Mouse (Mus musculus) lung, adult 18-20 months (tissue): ENCODE data around the gene Plxnb2.

ENCODE experiments used
- DNase-seq, 2 experiments: peaks; one replicate each; pipeline ENCODE4 v3.0.0; 2022; ENCODE audit warnings: mixed read lengths in 2 of 2

The Plxnb2 gene

DNA sequence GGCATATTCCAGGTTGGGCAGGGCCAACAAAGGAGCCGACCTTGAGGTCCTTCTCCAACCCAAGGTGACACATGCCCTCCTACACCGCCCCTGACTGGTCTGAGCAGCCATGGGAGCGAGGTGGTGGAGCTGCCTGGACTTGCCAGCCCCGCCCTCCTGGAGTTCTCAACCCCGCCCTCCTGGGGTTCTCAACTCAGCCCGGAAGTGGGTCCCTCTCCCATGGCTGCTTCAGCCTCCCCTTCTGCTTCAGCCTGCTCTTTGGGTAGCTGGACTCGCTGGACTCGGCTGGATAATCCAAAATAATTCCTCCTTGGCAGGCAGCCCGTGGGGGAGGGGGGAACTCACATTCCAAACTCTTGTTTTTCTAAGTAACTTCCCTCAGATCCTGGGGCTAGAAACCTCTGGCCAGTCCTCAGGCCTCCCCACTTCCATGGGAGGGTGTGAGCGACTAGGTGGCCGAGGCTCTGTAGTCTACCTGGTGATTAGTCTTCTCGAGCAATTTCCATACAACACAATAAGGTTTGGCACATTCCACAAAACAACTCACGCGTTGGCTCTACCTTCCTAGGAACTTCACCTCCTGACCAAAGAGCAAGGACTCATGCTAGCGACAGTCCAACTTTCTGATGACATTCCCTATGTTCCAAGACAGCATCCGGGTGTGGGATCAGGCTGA is 1.5 kb downstream of the Plxnb2 start:
- peak; percentile 89 to 93 for DNase-seq

DNA sequence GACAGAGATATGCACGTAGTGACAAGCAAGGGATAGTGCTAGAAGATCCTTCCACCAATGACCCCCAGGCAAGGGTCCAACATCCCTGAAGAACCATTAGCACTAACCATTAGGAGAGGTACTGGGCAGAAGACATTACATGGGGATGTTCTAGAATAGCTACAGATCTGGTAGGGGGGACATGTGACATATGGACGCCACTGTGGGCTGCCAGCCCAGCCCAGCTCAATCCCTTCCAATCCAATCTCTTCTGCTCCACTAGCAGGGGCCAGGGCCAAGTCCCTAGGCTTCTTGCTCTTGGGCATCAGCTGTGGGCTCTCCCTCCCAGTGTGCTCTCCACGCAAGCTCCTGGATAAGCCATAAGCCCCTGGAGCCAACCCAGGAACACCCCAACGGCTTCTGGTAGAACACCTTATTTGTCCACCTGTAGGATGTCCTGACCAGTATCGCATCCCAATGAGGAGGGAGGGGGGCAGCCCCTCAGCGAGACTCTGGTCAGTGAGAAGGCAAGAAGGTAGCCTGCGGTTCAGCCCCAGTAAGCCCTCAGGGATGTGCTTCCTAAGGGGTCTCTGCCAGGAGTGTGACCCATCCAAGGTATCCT is 2.2 kb downstream of the Plxnb2 start:
- no peak for DNase-seq

DNA sequence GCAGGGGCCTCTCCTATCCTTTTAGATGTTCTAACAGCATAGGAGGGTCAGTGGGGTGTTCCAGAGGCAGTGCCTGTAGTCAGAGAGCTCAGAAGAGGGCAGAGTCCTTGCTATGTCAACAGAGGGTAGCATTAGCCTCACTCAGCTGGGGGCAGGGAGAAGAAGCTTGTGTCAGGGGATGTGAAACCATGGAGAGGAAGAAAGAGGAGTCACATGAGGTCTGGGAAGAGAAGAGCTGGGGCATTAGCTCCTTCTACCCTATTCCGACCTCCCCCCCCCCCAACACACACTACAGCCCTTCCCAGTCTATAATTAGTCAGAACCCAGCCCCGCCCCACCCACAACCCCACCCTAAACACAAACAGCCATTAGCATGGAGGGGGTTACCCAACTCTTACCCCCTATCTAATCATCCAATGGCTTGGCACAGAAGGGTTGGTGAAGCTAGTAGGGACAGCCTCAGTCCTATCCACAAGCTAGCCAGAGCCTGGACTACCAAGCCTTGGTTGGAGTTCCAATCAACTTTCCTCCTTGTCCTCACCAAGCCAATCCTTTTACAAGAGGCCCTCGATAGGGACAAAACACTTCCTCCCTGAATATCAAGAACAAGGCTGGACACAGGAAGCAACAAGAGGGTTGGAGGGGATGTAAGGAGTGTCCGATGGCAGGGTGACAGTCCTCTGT is 2.9 kb downstream of the Plxnb2 start:
- peak in 1 of 2 experiments; percentile 45 for DNase-seq

DNA sequence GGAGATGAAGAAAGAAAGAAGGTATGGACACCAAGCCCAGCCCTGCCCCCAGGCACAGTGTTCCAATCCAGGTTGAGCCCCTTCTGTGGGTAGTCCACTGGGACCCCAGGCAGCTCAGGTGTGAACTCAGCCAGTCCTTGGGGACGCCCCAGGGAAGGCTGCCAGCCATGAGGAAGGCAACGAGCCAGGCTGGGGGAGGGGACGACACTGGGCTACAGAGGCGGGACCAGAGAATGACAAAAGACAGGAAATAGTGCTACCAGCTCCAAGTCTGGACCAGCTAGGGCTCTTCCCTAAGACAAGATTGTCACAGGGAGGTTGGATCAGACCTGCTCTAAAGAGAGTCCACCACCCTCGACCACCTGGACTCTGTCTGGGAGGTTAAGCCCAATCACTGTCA is 3.5 kb downstream of the Plxnb2 start:
- DNase-seq, result peak; percentile 93 to 95

DNA sequence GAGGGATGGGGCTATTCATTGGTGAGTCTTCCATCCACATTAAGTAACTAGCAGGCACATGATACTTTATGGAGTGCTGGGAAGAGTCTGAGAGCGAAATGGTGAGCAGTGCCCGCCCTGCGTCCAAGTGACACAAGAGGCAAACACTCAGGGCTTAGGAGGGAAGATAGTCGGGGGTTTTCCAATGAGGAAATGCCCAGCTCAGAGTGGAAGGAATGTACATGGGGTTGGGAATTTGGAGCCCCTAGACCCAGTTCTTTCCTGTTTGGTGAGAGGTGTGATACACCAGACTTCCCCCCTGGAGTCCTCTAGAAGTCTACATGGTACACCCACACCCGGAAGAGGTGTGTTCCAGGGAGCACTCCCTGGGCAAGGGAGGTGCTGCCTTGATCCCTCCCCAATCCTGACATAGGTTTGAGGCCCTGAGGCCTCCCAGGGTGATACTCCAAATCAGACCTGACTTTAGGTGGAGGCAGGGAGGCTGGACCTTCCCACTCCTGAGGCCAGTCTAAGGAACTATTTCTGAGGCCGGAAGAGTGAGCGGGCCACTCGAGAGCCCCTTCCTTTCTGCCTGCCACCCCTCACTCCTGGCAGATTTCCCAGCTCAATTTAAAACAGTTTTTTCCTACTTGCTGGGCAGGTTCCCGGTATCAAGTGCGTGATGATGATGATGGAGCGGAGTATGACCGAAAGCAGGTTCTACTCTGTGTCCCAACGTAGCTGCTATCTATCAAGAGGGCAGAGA is 5.0 kb downstream of the Plxnb2 start:
- peak in 1 of 2 experiments; percentile 38 for DNase-seq

DNA sequence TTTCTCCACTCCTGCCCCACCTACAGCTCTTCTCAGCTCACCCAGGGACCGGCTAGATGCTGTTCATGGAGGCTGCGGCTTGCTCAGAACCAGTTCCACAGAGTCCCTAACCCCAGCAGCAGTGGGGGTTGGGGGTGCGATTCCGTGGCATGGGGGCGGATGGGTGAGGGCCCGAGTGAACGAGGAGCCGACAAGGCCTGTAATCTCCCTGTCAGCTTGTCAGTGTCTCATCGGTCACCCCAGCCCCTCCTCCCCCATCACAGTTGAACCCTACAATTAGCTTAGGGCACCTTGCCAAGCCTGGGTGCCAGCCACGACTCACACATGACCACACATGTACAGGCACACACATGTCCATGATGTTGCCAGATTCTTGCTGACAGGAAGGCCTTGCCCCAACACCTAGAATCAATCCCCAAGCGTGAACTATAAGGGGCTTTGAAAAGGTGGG is 5.7 kb downstream of the Plxnb2 start:
- DNase-seq, result no peak

DNA sequence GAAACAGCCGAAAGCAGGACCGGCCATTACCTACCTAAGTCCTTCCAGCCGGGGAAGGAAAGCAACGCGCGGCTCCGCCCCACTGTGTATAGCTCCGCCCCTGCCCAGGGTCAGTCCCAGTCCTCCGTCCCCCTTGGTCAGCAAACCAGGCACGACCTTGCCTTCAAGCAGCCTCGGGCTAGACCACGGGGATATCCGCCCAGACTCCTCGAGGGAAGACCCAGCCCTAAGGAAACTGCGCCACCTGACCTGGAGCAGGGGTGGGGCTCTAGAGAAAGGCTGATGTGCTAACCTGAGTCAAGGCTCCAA is 6.7 kb downstream of the Plxnb2 start:
- peak; percentile 84 to 89 for DNase-seq

DNA sequence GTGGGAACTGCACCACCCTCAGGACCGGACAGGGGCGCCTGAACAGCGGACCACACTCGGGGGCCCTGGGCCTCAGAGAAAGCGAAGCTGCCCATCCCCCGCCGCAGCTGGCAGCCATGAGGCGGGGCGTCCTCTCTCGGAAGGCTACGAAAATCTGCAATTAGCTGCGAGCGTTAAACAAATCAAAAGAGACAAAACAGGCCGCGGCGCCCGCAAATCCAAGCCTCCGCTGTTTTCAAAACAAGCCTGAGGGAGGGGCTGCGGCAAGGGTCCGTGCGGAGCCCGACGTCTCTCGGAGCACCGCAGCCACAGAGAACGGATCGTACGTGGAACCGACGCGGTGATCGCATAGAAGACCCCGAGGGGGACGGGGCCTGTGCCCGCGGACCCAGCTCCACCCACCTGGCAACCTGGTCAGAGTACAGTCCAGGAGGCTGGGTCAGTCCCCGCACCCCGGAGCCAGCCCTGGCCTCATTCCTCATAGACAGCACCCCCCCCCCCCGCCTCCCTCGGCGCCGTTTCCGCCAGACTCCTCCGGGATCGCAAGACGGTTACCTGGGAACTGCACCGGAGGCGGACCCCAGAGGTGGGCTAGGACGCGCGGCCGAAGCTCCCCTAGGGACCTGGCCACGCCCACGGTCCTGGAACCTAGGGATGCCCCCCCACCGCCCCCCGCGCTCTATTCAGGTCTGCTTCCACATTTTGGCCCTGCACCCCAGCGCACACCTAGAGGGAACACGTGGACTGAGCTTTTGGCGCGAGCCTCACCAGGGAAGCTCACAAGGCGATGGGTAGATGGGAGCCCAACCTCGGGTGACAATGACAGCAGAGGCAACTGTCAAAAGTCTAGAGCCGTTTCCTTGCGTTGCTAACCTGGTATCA is 7.3 kb downstream of the Plxnb2 start:
- DNase-seq, result peak; percentile 45 to 52

DNA sequence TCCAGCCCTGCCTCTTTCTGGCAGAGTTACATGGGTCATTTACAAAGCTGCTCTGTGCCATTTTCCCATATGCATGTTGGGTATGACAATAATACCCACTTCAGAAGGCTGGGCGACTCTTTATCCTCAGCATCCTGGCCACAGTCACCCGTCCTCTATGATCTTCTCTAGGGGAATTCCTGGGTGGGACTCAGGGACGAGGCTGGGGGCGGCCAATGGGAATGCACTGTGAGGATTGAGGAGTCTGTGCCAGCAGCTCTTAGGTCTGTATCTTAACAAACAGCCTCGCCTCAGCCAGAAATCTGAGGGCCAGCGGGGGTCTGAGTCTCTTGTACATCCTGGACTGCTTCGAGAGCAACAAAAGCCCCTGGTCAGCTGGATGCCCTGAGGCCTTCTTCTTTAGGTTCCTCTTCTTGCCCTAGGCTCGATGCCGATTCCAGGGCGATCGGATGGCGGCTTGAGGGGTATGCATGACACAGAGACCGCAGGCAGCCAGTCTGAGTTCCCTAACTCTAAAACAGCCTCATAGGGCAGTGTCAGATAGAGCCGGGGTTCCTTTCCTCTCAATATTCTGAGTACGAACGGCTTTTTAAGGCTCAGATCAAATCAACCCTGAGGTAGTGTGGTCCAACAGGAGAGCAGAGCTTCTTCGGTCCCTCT is 8.2 kb downstream of the Plxnb2 start:
- no peak for DNase-seq

DNA sequence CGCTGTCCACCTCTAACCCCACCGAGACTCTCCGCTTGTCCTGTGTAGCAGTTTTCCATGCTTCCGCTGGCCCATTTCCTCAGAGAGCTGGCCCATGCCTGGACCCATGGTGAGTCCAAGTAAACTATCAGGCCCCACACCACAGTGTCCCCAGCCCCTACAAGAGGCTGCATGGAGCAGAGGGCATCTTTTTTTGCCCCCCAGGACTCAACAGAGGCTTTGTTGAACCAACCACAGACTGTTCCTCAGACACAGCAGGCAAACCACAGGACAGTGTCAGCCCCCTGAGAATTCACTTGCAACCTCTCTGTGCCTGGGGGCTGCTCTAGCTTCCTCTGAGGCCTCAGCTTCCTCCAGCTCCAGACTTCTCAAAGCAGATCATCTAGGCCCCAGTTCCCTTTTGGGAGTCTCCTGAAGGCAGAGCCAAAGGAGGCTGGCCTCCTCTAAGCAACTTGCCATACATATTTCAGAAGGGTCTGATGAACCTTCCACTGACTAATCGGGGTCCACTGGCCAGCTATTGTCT is 9.0 kb downstream of the Plxnb2 start:
- DNase-seq, result no peak

DNA sequence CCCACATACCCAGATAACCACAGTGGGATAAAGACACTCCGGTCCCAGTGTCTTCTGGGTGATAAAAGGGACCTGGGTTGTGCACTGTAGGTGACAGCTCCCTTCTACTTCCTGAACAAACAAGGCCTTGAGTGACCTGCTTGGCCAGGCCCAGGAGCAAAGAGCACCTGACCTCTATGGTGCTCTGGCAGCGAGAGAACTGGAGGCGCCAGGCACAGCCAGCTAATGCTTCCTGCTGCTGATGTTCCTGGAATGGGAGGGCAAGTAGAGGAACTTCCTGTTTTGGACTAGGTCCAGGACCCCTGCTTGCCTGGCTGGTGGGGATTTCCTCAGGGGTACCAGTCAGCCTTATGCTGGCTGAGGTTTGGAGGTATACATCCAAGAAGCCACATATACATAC is 10.5 kb downstream of the Plxnb2 start:
- DNase-seq, result peak; percentile 73 to 85

DNA sequence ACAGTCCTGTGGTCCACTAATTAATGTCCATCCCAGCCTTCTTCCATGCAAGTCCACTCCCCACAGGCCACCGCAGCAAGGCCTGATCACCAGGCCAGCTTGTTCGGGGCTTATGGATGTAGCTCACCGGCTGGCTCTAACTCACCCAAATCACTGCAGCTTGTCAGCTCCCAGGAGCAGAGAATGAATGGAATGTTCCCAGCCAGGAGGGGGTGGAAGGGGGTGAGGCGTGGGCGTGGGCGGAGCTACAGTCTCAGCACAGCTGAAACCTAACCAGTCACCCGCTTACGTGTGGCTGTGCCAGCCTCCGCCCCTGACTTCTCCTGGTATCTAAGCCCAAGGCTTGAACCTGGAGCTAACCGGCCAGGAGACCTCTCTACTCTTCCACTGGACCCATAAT is 11.2 kb downstream of the Plxnb2 start:
- peak; percentile 94 to 95 for DNase-seq

DNA sequence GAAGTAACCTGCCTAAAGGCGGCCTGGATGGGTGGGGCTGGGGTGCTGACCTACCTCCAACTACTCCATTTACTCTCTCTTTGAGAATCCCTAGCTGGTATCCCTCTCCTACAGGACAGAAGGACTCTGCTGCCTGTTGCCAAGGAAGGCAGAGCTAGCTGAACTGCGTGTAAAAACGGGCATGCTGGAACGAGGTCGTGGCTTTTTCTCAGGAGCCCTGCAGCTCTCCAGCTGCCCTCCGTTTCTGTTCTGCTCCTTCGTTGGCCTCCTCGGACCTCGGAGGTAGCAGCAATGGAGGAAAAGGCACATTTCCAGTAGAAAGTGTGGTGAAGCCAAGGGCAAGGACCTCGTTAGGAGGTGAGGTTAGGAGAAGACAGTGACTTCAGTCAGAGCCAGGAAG is 11.7 kb downstream of the Plxnb2 start:
- DNase-seq, result no peak

DNA sequence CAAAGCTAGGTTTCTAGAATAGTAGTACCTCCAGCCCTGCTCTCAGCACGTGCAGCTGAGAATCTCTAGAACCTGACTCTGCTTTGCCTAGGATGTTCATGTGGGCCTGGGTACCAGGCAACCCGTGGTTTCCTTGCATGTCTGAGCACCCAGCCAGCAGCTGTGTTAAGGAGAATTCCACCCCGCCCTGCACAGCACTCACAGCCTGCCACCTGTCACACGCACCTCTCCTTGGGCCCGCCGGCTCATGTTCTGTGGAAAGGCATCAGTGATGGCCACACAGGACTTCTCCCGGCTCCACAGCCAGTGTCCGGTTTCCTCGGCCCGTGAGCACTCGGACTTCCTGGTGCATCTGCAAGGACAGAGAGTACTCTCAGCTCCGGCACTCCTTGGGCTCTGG is 15.1 kb downstream of the Plxnb2 start:
- no peak for DNase-seq

DNA sequence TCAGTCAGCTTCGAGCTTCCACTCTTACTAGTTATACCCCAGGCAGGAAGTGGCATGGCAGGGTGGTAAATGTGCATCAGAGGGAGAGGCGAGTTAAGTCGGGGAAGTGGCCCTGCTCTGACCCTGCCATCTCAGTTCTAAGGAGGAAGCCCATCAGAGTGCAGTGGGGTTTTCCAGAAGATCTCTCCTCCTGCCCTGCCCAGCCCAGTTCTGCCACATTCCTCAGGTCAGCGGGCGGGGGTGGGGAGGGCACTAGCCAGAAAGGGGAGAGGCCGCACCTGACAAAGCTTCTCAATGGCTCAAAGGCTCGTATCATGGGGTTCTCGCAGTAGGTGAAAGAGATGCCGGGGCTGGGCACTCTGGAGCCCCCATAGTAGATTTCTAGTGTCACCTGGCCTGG is 19.2 kb downstream of the Plxnb2 start:
- DNase-seq, result peak; percentile 80 to 87

DNA sequence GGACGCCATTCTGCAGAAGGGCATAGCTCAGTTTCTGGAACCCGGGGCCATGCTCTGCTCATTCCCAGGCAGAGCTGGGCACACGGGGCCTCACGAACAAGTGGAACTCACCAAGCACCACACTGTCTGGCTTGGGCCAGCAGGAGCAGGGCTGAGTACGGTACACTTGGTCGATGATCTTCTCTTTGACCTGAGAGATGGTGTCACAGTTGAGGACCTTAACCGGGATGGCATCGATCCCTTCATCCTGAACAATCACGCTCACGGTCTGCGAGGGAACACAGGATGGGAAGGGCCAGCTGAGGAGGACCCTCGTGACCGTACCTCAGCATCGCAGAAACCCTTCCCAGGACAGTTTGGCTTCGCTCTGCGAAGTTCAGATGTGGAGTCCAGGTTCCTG is 22.1 kb downstream of the Plxnb2 start:
- no peak for DNase-seq

DNA sequence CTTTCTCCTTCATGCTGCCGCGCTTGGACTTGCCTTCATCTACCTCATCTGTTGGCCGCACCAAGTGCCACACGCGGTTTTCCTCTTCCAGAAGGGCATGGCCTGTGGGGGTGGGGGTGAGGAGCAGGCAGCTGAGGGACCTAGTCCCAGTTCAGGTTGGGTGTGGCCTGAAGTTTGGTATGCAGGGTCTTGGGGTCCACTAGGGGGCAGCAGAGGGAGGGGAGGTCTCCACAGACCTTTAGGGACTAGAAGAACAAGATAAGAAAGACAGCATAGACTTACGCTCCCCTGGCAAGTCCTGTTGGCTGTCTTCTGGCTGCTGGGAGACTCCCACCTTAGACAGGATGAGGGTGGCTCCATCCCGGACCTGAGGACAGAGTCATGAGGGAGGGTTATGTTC is 22.6 kb downstream of the Plxnb2 start:
- peak; percentile 72 to 78 for DNase-seq

DNA sequence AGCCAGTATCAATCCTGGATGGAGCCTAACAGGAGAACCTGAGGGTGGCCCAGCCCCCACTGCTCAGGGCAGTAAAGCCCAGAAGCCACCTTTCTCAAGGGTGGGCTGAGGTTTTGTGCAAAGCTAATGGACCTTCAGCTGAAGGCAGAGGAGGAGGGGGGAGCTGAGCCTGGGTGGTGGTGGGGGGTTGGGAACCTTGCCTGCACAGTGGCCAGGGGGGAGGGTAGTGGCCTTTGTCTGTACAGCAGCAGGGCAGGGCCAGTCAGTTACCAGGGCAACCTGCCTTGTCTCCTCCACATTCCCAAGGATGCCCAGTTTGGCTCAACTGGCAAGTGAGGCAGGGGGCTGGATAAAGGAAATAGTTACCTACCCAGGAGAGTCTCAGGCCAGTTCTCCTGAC is 28.3 kb downstream of the Plxnb2 start:
- DNase-seq, result no peak

DNA sequence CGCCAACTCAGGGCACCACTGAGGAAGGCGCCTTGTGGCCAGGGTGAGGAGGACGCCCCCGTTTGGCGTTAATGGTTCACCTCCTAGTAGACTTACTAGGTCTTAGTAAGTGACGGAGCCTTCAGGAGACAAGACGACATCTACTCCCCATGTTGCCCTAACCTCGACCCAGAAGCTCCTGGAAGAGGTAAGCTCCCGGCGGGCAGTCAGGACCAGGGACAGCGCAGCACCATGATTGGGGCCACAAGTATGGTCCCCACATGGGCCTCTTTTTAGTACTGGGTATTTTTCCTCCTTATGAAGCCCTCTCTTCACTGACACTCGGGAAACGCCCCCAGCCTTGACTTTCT is 30.6 kb downstream of the Plxnb2 start:
- DNase-seq, result peak in 1 of 2 experiments; percentile 31

DNA sequence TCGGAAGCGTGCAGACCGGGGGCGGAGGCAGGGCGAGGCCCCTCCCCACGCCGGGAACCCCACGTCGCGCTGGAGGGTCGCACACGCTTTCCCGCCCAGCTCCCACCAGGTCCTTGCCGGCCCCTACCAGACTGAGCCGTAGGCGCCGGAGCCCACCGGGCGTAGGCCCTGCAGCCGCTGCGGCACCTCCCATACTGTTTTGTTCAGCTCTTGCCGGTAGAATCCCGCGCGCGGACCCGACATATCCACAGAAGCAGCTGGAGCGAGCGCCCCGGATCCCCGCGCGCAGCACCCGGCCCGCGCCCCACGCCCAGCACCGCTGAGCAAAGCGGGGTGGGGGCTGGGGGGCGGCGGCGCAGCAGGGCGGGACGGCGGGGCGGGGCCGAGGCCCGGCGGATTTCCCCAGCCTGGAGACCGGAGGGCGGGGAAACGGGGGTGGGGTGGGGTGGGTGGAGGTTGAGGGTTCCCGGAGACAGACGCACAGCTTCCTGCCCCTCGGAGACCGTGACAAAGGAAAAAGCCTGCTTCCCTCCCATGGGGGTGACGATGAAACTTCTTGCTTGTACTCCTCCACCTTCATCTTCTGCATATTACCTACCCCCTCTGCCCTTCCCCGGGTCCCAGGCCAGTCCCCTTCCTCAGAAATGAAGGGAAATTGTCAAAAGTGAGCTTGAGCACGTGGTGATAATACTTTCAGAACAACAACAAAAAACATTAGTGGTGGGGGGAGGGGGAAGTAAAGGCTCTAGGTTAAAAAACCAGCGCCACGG is 31.1 kb downstream of the Plxnb2 start, which contains the start of gene Mapk11:
Gene Mapk11, minus strand, starts transcription at position 358 of the 770 bp plus-strand sequence.
- DNase-seq, result peak; percentile 59 to 61
